Mouse (Mus musculus) kidney, postnatal 14 days (tissue): ENCODE results near the gene Hspb6.

Experiments
- DNase-seq: peaks from one replicate; pipeline ENCODE4 v3.0.0; 2022; ENCODE audit warnings: mixed read lengths

Hspb6 gene

GRCm38 (mm10) chr7:30552102-30553020 lies at the start of gene Hspb6, which contains the start of gene Proser3:
Gene Hspb6, plus strand, starts transcription at chr7:30552178.
Gene Proser3, minus strand, starts transcription at chr7:30552299.
- DNase-seq = peak; percentile 98

- no peak for DNase-seq
These were observed 43.9 kb upstream of the Hspb6 start for GRCm38 (mm10) chr7:30508061-30508460.

- peak; percentile 31 for DNase-seq
These were observed 36.8 kb upstream of the Hspb6 start for GRCm38 (mm10) chr7:30515003-30515760.

- no peak for DNase-seq
These were observed 33.7 kb upstream of the Hspb6 start for GRCm38 (mm10) chr7:30518325-30518724.

GRCm38 (mm10) chr7:30520396-30520795 lies 31.6 kb upstream of the Hspb6 start:
- DNase-seq = peak; percentile 44

- no peak for DNase-seq
These were observed 31.1 kb upstream of the Hspb6 start for GRCm38 (mm10) chr7:30520856-30521255.

- DNase-seq = no peak
These were observed 29.1 kb upstream of the Hspb6 start for GRCm38 (mm10) chr7:30522871-30523270.

GRCm38 (mm10) chr7:30524487-30524886 lies 27.5 kb upstream of the Hspb6 start:
- no peak for DNase-seq

GRCm38 (mm10) chr7:30525954-30526353 lies 26.0 kb upstream of the Hspb6 start:
- DNase-seq = no peak

- DNase-seq = no peak
These were observed 25.6 kb upstream of the Hspb6 start for GRCm38 (mm10) chr7:30526399-30526798.

- DNase-seq = no peak
These were observed 25.0 kb upstream of the Hspb6 start for GRCm38 (mm10) chr7:30526981-30527380.

GRCm38 (mm10) chr7:30531291-30531815 lies 20.6 kb upstream of the Hspb6 start:
- DNase-seq = no peak

GRCm38 (mm10) chr7:30532931-30533330 lies 19.0 kb upstream of the Hspb6 start:
- peak; percentile 80 for DNase-seq

- DNase-seq = no peak
These were observed 17.9 kb upstream of the Hspb6 start for GRCm38 (mm10) chr7:30533941-30534632.

GRCm38 (mm10) chr7:30534633-30535577 lies 17.1 kb upstream of the Hspb6 start, which contains the start of gene Arhgap33:
Gene Arhgap33, minus strand, starts transcription at chr7:30535060.
- DNase-seq = peak; percentile 98

GRCm38 (mm10) chr7:30540572-30540971 lies 11.4 kb upstream of the Hspb6 start:
- DNase-seq = no peak

GRCm38 (mm10) chr7:30544327-30544726 lies 7.7 kb upstream of the Hspb6 start:
- no peak for DNase-seq

- no peak for DNase-seq
These were observed 2.1 kb upstream of the Hspb6 start for GRCm38 (mm10) chr7:30549880-30550279.

GRCm38 (mm10) chr7:30550603-30551002 lies 1.4 kb upstream of the Hspb6 start:
- no peak for DNase-seq

GRCm38 (mm10) chr7:30551445-30552101 lies 405 bp upstream of the Hspb6 start:
- no peak for DNase-seq

- DNase-seq = peak; percentile 58
These were observed 1.1 kb downstream of the Hspb6 start for GRCm38 (mm10) chr7:30553021-30553589.
